Mouse (Mus musculus) neutrophil, adult 5-6 weeks (primary cell): Measurements from ENCODE around the gene Gm4491. TPM values are rescaled to one million over a fixed set of nuclear protein-coding genes. Genes with fewer than 3 reads are reported as not detected.

ENCODE experiments used
- ATAC-seq: fragments of 151-379, 151-347 bp; 2 replicates; pipeline ENCODE4 v1.8.0; 2017; ENCODE audit warnings: mild to moderate bottlenecking, moderate TSS enrichment; ENCODE audit not compliant: insufficient number of reproducible peaks, poor library complexity, low FRiP score, severe bottlenecking; ENCODE audit errors: extremely low read depth
- total RNA-seq: library from RNA; stranded (forward); fragments of 200-1000 nt; gene quantifications from 2 replicates; pipeline ENCODE4 v1.2.3, GENCODE M21; 2017

Gene Gm4491
- not detected in 2 replicates for total RNA-seq

DNA sequence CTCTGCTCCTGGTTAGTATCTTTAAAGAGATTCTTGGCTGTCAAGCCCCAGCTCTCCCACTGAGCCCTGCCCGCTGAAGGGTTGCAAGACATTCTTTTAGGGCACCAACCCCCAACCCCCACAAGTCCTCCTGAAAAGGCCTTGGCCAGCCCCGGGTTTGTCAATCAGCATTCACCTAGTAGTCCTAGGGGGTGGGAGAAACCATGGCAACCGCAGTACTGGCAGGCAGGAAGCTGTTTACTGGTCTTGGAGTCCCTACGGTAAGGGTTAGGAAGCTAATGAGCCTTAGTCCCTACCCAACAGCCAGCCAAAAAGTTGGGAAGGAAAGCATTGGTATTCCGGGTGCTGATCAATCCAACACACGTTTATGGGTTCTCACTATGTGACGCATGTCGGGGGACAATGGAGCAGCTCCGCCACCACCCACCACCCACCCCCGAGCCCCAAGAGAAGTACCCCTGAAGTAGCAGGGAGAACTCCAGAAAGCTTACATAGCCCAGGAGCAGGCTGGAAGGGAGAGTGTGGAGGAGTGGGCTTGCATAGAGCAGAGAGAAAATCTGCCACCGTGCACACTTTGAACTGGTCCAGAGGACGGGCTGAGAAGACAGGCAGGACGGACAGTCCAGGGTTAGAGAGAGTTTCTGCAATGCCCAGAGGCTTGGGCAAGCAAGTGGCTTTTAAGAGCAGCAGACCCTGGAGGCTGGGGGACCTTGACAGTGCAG, at the start of gene Gm4491:
Gm4491 (minus strand) TSS at position 61 of the 722 bp plus-strand sequence.
- ATAC-seq = no peak

DNA sequence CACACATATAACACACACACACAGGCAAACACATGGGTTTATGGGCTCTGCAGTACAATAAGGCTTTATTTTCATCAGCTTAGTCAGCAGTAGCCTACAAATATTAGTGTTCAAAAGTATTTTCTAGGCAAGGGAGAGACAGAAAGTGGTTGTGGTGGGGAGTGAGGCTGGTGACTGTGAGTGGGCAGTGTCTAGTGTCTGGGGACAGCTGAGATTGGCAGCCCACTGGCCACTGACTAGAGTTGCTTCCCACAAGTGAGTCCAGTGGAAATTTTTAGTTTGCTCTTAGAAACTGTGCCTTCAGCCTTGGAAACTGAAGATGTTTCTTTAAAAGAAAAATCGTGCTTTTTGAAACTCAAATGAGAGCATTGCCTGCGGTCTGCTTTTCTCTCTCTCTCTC, 46.1 kb upstream of the Gm4491 start:
- ATAC-seq = no peak

GRCm38 (mm10) chr14:57161201-57161600, 45.5 kb upstream of the Gm4491 start:
- no peak for ATAC-seq

DNA sequence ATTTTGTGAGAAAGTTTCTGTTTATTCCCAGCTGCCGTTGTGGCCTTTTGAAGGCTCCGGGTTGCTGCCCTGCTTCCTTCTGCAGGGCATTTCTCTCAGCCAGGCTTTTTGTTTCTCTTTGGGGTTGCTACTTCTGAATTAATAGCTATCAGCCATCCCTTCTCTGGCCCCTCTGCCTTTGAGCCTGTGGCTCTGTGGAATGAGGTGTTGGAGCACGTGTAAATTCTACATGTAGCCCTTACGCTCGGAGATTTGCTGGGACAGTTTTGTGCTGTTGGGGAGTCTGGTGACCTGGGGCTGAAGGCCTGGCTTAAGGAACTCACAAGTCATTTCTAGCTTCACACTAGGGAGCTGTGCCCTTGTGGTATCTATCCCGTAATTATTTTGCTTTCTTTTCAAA, 39.2 kb upstream of the Gm4491 start:
- no peak for ATAC-seq

DNA sequence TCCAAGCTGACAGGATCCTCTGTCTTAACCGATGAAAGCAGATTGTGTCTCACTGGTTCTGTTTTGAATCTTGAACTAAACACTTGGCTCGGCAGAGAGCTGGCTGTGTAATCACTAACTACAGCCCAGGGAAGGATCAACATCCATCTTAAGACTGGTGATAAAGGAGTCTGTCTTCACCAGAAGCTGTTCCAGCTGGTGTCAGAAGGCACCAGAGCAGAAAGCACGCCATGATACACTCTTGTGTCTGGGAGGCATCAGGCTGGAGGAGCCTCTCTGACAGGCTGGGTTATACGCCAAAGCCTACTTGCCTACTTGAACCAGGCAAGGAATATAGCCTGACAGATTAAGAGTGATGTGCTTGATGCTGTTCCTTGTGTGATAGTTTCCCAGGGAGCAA, 30.1 kb upstream of the Gm4491 start:
- ATAC-seq = no peak

- ATAC-seq = no peak
These were observed 19.6 kb upstream of the Gm4491 start for GRCm38 (mm10) chr14:57135265-57135664.

- ATAC-seq = no peak
These were observed 17.5 kb upstream of the Gm4491 start, which contains the start of gene Gjb6 for GRCm38 (mm10) chr14:57133161-57133661. Gene Gjb6 (minus strand): TSS chr14:57133611.

- no peak for ATAC-seq
These were observed 11.7 kb upstream of the Gm4491 start for GRCm38 (mm10) chr14:57127383-57127782.

GRCm38 (mm10) chr14:57122295-57122694, 6.6 kb upstream of the Gm4491 start:
- ATAC-seq = no peak

GRCm38 (mm10) chr14:57109194-57109593, 6.5 kb downstream of the Gm4491 start:
- no peak for ATAC-seq

DNA sequence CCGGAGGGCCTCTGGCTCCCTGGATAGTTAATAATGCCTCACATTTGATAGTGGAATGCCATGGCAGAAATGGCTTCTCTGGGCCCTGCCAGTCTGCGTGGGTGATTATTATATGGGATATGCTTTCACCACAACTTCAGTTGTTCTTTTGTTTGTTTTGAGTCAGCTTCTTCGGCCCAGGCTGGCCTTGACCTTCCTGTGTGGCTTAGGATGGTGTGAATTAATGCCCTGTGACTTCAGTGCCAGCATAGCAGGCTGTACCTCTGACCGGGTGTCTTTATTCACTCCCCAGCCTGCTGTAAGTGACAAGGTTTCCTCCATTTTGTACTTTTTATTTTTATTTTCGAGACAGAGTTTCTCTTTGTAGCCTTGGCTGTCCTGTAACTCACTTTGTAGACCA, 7.8 kb downstream of the Gm4491 start:
- ATAC-seq = no peak

- ATAC-seq = no peak
These were observed 8.6 kb downstream of the Gm4491 start for GRCm38 (mm10) chr14:57107091-57107490.

DNA sequence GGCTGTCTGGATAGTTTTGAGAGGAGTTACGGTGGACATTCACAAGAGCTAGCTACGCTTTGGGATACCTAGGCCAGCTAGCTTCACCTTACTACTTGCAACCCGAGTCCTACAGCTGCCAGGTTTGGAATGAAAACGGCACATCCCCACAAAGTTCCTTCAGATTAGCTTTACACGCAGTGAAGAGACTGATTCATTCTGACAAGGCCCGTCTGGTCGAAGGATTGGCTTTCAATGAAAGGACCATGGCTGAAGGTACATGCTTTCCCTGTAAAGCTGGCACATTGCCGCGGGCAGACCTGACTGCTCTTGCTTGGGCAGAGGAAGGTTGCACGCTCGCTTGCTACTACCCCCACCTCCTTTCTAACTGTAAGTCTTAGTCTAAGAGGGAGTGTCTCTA, 10.0 kb downstream of the Gm4491 start:
- no peak for ATAC-seq

- no peak for ATAC-seq
These were observed 10.6 kb downstream of the Gm4491 start for GRCm38 (mm10) chr14:57105111-57105510.

- no peak for ATAC-seq
These were observed 11.3 kb downstream of the Gm4491 start, which contains the start of gene Gjb2 for GRCm38 (mm10) chr14:57104106-57105023. Gene Gjb2 (minus strand): TSS chr14:57104702.

DNA sequence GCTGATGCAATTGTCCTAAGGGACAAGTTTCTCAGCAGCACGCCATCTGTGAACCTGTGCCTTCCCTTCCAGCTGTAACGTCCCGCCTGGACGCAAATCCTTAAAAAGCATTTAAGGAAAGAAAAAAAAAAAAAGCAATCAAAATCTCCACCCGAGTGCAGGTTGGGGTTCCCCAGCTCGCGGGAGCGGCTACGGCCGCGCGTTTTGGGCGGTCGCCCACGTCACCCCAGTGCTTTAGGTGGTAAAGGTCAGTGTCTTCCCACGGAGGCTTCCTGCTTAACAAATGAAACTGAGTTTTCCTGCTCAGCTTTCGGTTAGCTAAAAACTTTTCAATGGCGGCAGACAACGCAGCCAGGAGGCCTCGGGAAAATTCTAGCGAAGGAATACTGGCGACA, 12.0 kb downstream of the Gm4491 start:
- ATAC-seq = no peak

GRCm38 (mm10) chr14:57103121-57103520, 12.6 kb downstream of the Gm4491 start:
- no peak for ATAC-seq

- no peak for ATAC-seq
These were observed 14.1 kb downstream of the Gm4491 start for GRCm38 (mm10) chr14:57101623-57102022.

DNA sequence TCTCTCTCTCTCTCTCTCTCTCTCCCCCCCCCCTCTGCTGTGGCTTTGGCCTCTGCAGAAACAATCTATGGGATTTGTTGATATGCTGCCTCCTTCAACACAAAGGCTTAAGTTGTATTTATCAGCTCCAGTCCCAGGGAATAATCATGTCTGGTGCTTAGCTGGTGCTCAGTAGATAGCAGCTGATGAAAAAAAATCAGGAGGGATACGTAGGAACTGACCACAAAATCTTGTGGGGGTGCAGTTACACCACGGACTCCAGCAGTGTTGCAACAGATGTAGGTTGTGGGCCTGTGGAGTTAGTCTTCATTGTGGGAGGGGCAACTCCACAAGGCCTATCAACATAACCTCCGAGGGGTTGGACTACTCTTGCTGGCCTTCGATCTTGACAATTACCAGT, 19.8 kb downstream of the Gm4491 start:
- no peak for ATAC-seq

DNA sequence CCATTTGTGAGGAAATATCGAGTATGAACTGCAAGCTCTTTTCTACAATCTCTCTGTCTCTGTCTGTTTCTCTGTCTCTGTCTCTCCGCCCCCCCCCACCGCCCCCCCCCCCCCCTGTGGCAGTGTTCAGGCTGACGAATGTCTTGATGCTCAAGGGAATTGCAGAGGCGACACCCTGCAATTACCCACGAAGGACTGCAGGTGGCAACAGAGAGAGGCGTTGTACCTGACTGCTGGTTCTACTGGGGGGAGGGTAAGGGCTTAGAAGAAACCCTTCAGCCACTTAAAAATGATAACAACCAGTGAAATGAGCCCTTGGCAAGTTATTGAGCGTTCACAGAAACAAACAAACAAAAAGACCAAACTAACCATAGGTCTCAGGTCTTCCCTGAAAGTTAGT, 22.7 kb downstream of the Gm4491 start:
- no peak for ATAC-seq
